Mouse (Mus musculus): Measurements from ENCODE around the gene Fam189a1.
A peak's percentile ranks its signal among the peaks of the same experiment; 100 is the strongest.

Fam189a1 gene

DNA sequence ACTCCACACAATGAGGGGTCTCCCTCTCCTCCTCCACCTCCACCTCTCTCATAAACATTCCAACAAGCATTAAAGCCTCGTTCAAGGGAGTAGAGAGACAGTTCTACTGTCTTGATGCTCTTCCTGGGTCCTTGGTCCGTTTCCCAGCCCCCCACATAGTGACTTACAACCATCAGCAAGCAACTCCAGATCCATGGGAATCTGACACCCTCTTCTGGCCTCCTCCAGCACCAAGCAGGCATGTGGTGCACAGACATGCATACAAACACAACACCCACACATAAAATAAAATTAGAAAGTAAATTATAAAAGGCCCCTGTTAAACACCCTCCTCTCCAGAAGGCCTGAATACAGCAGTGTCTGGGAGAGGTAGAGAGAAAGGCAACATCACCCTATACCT lies 317.1 kb downstream of the Fam189a1 start:
- no peak for DNase-seq (ENCODE audit: low spot score in 2 of 2)

DNA sequence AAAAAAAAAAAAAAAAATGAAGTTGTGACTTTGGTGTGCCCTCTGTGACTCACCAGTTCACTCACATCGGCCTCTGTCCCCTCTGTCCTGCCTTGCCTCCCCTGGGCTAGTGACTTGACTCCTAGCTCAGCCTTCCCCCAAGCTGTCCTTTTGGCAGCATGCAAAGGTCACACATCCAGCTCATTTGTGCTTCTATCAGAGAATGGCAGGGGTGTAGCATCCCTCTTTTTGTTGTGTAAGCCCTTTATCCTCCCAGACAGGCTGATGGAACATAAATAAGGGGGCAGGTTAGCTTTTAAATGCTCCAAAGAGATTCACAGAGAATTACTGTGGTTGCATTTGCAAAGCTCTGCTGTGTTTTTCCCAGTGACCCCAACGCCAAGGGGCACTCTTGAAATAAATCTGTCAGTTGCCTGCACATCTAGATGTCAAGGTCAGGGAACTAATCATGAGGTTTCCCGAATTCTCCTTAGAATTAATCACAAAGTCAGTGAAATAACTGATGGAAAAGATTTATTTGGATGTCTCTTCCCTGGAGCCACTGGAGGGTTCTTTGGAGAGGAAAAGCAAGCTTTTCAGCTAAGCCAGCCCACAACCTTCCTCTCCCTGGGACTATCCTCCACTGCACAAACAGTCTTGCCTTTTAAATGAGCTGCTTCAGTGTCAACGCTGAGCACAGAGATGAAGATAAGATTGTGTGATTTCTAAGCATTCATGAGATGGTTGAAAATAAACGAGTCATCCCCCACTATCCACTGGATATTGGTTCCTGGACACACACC lies 326.0 kb downstream of the Fam189a1 start:
- no peak for DNase-seq (ENCODE audit: low spot score in 2 of 2)

DNA sequence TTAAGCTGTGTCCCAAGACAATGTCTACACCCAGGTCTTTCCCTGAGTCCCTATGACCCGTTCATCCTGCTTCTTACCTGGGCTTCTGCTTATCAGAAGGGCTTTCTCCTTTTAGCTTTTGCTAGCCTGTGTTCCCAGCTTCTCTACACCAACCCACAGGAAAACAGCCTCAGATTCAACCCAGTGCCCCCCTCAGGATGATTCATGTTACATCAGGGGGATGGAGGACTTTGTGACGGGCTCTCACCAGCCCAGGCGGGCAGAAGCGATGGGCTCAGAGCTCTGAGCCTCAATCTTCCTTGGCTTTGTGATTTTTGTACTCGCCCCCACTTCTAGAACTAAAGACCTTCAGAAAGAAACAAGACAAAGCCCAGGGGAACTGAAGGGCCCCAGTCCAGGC lies 335.3 kb downstream of the Fam189a1 start:
- no peak for DNase-seq (ENCODE audit: low spot score in 2 of 2)

DNA sequence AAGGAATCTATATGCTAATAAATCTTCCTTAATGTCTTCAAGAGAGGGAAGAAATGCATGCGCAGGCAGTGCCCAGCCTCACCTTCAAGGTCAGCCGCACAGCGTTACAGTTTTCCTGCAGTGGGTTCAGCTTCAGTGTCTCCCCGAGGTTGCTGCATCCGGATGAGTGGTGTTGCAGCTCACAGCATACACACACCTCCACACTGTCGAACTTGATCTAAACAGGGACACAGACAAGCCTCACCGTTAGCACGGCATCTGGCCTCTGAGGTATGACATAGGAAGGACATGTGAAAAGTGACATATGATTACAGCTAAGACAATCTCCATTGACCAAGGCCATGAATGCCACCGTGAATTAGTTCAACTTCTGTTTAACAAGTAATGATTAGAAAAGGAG lies 336.7 kb downstream of the Fam189a1 start:
- no peak for DNase-seq (ENCODE audit: low spot score in 2 of 2)

DNA sequence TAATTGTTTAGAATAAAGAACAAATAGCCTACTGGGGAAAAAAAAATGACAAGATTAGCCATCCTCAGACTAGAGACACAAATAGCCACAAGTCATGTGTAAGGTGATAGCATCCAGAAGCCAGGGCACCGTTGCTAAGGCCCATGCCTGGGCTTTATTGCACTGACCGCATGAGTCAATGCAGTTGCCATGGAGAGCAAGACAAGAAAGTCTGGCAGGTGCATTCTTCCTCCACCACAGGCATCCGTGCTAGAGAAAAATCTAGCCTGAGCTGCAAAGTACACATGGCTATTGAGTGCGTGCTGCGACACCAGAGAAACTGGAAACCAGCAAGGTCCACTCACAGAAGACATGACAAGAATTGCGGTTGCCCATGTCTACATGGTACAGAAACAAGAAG lies 347.5 kb downstream of the Fam189a1 start:
- DNase-seq (ENCODE audit: low spot score in 2 of 2), result no peak

DNA sequence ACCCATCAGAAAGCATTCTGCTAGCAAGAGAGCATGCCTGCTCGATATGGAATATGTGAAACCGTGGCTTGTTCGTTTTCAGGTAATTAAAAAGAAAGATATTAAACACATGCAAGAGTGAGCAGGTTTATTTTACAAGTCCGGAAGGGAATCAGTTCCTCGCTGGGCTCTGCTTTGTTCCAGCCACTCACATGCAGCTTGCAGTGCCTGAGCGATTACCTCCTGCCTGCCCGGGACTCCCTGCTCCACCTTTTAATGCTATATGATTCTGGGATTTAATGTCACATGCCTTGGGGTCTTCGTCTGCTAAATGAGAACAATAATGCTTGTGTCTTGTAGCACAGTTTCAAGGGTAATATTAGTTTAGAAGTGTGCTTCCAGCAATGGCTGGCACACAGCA lies 351.3 kb downstream of the Fam189a1 start:
- no peak for DNase-seq (ENCODE audit: low spot score in 2 of 2)

DNA sequence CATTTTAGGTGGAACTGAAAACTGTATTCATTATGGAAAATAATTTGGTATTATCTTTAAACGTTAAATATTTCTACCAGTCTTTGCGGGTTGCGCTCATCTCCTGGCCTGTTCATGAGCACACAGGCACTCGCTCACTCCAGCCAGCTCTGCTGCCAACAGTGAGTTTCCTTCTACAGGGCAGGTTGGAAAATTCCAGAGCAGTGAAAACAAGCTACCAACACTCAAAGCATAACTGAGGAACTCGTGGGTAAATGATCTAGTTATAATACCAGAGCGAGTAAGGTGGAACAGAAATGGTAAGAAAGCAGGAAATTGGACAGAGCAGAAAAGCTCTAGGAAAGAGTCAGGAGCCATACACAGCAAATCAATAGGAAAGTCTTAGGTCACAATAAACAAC lies 360.8 kb downstream of the Fam189a1 start:
- no peak for DNase-seq (ENCODE audit: low spot score in 2 of 2)

DNA sequence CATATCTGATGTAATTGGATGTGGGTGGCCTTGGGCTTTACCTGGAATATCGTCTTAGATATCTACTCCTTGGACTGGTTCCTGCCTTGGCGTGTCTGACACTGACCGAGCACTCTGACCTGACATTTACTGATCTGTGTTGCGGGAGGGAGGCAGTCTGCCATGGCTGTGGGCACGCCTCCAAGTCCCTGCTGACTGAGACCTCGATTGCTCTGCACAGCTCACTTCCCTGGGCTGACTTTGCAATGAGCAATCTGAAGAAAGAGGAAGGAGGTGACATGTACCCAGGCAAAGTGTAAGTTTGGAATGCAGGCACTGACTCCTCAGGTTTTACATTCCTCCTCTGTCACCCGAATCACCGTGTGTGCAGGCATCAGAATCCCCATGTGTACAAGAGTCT lies 364.3 kb downstream of the Fam189a1 start:
- DNase-seq (ENCODE audit: low spot score in 2 of 2), result no peak

DNA sequence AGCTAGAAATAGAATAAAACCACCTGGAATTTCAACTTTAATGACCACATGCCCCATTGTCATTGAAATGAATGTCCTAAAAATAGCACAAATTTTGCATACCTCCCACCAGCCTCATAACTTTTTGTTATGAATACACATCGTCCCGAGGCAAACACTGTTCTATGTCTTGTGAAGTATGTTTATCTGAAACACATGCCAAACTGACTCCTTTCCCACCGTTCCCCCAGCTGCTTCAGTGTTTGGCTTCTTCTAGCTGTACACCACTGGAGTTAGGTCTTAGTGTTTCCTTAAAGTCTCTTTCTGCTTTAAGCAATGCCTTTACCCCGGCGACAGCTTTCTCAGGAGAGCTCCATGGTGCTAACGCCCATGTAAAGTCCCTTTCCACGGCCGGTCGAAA lies 365.2 kb downstream of the Fam189a1 start:
- DNase-seq (ENCODE audit: low spot score in 2 of 2), result no peak

DNA sequence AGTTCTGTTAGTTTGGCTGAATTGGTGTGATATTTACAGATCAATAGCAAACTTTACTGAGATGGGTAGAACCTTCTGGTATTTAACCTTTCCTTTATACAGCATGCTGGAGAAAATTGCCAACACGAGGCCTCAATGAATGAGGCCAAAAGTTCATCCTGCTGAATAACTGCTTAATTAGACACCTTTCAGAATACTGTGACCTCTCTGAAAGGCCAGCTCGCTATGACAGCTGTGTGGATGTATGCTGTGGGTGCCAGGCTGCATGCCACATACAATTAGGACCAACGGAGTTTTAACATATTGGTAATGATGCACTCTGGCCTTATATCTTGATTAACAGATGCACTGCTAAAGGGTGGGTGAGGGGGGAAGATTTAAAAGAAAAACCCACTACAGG lies 371.3 kb downstream of the Fam189a1 start:
- no peak for DNase-seq (ENCODE audit: low spot score in 2 of 2)

DNA sequence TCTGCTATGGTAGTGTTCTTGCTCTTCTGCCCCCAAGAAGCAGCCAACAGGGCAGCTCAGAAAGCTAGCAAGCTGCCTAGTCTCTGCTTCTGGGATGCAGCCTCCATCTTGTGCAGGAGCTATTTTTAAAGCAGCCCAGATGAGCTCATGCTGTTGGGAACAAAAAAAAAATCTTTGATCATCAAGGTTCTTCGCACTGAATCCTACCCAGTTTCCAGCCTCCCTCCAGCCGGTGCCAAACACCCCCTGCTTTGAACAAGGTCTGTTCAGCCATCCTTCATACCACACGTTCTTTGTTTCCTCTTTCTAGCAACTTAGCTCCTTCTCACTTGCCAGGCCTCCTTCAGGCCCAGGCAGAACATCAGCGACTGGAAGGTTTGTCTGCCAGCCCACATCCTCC lies 376.9 kb downstream of the Fam189a1 start:
- no peak for DNase-seq (ENCODE audit: low spot score in 2 of 2)

DNA sequence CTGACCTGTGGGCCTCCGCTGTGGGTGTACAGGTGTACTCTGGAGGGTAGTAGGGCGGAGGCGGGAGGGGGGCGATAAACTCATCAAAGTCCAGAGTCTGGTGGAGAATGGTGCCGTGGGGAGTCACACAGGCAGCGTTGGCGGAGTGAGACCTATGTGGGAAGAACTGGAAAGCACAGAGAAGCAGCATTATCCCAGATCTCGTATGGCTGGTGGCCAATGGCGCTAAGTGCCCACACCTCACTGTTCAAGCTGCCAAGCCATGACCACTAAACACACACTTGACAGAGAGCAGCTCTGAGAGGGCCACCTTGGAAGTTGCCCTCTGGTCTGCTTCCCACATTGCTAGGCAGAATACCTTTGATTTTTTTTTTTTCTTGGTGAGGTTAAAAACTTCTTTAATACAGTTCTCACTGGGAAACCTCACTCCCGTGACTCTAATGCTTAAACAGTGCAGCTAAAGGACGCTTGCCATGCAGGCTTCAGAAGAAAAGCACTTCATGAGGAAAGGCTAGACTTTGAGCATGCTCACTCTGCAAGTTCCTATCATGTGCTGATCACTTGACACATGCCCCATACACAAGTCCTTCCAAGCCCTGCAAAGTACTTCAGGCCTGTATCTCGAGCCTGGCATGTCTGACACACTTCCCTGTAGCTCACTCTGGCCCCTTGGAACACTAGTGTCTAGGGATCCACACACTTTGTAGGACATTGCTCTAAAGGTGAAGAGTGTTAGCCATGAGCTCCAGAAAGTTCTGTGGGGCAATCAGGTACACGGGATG lies 379.5 kb downstream of the Fam189a1 start:
- no peak for DNase-seq (ENCODE audit: low spot score in 2 of 2)

DNA sequence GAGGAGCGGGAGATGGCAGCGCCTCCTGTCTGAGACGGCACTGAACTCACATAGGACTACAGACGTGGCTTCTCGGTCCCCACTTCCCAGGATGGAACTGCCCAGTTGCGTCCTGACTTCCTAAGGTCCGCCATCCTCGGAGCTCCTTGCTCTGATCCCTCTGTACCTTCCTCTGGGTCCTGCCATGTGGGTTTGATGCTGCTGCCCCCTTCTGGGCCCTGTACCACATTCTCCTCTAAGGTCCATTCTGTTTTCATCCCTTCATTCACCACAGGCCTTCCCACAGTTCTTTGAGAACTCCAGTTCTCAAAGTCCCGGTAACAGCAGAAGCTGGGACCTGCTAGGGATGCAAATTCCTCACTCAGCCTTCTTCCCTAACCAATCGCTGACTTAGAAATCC lies 382.9 kb downstream of the Fam189a1 start:
- DNase-seq (ENCODE audit: low spot score in 2 of 2), result no peak

DNA sequence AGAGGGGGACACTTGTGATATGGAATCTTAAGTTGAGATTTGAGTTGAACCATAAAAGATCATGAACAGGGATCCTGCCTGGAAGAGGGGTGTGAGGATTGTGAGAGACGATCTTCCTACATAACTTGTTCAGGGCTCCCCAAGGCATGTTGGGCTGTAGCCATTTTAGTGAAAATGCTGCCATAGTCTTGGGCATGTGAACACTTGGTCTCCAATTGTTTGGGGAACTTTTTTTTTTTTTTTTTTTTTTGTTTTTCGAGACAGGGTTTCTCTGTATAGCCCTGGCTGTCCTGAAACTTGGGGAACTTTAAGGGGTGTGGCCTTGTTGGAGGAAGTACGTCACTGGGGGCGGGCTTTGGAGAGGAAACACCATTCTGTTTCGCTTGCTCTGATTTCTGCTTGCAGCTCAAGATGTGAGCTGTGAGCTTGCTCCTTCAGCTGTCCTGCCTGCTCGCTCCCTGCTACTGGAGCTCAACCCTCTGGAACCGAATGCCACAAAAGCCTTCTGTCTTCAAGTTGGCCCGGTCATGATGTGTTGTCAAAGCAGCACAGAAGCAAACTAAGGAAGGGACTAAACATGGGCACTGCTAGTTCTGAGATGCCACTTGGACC lies 385.5 kb downstream of the Fam189a1 start:
- no peak for DNase-seq (ENCODE audit: low spot score in 2 of 2)

DNA sequence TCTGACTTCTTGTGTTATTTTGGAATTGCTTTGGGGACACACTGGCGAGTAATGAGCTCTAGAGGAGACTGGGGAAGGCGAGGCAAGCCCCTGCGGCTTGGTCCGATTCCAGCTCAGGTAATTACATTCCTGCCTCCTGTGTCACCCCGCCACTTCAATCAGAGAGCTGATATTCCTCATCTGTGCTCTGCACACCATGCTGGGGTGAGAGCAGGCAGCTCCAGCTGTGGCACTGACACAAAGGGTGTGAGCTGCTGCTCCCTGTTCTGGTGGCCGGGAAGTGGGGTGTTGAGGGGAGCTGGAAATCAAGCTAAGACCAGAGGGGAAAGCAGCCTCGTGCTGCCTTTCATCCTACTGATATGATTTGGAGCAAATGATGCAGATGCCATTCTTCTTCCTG lies 386.6 kb downstream of the Fam189a1 start:
- DNase-seq (ENCODE audit: low spot score in 2 of 2), result no peak

DNA sequence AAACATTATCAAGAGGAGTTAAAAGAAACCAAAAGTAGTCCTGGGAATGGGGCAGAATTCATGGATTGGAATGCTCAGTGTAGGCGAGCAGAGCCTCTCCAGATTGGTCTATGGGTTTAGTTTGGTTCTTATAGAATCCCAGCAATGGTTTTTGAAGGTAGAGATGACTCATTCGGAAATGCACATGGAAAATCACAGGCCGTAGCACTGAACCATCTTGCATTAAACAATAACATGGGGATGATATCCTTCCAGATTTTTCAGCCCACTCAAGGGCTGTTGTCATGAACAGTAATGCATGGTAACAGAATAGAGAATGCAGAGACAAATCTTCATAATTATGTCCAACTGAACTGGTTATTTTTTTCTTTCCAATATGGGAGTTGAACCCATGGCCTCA lies 390.8 kb downstream of the Fam189a1 start:
- no peak for DNase-seq (ENCODE audit: low spot score in 2 of 2)

DNA sequence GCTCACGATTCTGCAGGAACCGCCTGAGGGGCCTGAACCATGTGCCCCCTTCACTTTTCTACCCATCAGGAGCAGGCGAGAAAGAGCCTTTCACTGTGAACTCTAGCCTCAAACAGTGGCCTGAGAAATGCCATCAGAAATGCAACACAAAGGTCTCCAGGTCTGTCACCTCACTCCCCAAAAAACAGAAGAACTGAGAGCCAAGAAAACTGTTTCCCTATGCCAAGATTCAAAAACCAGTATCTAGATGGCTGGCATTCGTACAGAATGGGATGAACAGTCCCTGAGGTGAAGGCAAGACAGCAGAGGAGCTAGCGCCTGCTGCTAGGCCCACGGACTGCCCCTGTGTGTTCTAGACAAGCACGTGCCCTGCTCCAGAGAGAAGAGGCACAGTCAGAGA lies 401.2 kb downstream of the Fam189a1 start:
- no peak for DNase-seq (ENCODE audit: low spot score in 2 of 2)

DNA sequence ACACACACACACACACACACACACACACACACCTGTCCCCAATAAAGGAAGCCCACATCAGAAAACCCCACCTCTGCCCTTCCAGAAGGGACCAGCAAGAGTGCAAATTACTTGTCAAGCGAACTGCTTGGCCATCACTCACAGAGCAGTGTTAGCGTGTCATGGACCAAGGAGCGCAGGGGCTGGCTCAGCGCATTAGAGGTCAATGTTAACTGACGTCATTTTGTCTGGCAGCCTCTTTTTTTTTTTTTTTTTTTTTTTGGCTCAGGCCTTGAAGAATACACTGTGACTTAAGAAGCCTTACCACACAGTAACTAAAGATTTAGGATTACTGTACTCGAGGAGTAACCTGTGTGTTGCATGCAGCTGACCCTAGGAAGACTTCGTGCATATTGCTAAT lies 402.2 kb downstream of the Fam189a1 start:
- no peak for DNase-seq (ENCODE audit: low spot score in 2 of 2)

DNA sequence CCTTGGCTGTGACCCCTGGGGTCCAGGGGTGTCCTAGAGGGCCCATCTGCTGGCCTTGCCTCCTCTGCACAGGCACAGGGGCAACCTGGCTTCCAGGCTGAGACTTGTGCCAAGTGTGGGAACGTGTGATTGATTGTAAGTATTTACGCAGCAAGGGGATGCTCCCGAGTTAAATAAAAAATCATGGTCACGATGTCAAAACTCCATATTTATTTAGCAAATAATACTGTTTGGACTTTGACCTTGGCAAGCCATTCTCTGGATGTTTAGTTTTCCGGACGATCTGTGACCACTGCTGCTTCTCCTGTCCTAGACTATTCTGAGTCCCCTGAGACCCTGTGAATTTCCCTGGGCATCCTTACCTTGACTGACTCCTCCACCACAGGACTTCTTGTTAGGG lies 402.7 kb downstream of the Fam189a1 start:
- no peak for DNase-seq (ENCODE audit: low spot score in 2 of 2)

DNA sequence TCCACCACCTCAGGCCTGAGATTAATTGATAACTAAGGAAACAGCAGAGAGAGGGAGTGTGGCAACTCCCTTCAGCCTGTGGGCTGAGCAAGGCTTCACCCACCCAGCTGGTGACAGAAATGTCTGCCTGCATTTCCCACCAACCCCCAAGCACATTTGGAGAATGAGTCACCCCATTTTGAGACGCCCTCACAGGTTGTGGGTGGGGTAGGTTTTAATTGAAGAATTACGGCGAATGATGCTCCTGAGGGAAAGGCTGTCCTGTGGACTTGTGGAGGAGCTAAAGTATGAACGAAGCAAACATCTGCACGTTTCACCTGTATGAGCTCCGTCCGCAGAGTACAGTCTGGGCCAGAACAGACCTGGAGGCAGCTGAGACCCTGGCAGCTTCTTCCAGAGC lies 404.2 kb downstream of the Fam189a1 start:
- DNase-seq (ENCODE audit: low spot score in 2 of 2), result no peak

DNA sequence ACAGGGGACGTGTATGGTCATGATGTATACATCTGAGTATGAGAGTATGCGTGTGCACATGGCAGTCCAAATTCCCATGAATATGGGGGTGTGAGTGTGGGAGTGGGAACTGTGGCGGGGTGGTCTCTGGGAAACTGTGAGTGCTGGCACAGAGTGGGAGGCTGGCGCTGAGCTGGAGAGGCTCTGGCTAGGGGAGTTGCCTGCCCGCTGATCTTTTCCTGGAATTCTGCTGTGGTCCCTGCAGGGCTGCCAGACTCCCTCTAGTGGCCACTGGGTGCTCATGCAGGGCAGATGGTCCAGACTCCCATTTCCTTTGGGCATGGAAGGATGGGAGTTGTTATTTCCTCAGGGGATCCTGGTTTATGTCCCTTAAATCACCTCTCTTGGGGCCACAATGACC lies 404.9 kb downstream of the Fam189a1 start:
- peak in 1 of 2 experiments; percentile 7 for DNase-seq (ENCODE audit: low spot score in 2 of 2)

DNA sequence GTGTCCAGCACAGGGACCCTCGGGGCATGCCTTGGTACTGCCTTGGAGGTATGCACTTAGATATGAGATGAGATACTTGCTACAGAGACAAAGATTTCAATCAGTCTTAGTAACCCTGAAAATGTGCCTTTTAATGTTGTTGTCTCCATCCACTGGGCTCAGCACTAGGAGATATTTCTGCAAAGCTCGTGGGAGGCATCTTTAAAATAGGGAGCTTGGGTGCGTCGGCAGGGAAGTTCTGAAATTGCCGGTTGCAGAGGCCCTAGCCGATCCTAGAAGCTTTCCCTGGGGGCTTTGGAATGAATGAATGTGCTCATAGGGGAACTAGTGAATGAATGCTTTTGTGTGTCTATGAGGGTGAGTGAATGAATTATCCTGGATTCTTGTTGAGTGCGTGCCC lies 412.8 kb downstream of the Fam189a1 start:
- no peak for DNase-seq (ENCODE audit: low spot score in 2 of 2)

Measured in urinary bladder, adult 18-20 months (tissue).